Mouse (Mus musculus) adrenal gland, postnatal 10 days (tissue): ENCODE data around the gene Pms1. TPM values are rescaled to one million over a fixed set of nuclear protein-coding genes. Genes with fewer than 3 reads are reported as not detected.

Experiments
- DNase-seq: peaks from one replicate; pipeline ENCODE4 v3.0.0; 2021; ENCODE audit warnings: mixed read lengths
- total RNA-seq, 2 experiments: library from RNA; stranded (reverse); gene quantifications; 2 replicates each; pipeline ENCODE4 v1.2.3; 2021

Pms1 gene
- total RNA-seq, 2 experiments from 2014 or later, result 6.1 to 7.3 TPM

DNA sequence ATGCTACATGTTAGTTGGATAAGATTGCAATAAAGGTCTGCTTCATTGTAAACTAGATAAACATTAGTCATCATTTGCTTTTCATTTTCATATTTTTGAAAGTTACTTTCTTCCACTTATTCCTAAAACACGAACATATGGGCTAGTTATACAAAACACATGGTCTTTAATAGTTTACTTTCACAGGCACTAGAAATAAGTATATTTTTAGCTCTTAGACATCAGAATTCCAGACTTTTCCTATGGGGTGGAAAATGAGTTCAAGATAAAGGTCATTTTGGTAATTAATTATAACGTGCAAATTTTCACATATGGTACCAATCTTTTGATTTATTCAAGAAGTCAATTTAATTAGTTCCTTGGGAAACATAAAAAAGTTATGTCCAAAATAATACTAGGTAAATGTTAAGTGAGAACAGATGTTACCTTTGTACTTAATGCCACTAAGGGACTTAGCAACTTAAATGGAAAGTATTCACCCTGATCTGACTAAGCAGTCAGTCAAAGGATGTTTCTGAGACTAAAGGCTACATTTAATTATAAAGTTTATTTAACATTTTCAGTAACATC lies 95.1 kb downstream of the Pms1 start:
- no peak for DNase-seq

DNA sequence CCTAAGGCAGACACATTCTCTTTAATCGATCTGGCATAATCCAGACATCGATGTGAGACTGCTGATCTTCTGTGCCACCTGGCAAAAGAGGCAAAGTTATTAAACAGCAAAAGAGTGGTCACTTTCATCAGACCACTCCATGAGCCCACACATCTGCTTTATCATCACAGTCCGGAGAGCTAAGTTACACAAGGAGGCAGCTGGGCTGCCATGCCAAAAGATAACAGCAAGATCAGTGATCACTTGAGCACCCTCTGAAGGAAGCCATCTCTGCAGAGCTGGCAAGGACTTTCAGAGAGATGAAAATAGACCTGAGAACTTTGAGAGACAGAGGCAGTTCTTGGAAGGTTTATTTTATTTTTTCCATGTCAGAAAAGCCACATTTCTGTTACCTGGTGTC lies 102.3 kb downstream of the Pms1 start:
- no peak for DNase-seq

DNA sequence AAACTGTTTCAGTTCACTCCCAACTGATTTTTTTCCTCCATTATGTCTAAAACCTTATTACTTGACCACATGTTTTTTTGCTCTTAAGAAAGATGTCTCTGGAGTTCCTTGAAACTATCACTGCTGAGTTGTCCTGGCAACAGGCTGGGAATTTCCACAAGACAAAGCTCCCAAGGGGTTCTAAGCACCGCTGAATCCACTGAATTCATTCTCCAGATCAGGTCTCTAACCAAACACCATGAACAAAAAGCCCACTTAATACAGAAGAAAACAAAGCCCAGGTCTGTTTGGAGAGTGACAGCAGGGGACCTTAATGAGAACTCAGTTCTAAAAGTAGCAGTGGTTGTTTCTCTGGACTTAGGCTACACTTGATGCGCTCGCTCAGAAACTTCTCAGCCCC lies 105.6 kb downstream of the Pms1 start:
- DNase-seq, result no peak

DNA sequence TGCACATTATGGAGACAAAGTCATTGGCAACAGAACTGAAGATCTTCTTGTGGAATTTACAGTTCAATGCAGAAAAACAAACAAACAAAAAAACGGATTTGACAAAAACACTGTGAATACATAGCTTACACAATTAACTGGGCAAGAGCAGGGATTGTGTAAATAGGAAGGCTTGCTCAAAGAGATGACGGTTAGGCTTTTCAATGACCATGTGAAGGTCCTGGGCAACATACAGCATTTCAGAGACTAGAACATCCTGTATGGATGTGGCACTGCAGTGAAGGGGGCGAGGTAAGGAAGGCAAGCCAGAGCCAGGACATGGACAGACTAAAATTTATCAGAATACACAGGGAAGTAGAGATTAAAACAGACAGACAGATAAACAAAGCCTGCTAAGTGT lies 107.2 kb downstream of the Pms1 start:
- DNase-seq, result no peak

DNA sequence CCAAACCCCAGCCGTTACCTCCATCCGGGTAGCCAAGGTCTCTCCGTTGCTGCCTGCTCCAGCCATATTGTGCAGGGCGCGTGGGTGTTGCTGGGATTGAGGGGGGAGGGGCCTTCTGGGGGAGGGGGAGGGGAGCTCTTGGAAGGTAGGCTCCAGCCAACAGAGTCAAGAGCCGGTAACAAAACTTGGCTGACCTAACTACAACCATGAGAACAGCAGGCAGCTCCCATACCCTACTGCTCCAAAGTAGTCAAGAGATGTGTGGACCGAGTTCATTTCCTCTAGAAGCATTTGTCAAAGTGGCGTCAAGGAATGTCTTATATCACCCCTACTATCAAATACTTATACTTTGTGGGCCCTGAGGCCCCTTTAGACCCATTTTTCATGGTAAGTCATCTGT lies 109.3 kb downstream of the Pms1 start, which contains the start of gene 1700019A02Rik:
1700019A02Rik (minus strand) TSS at position 101 of the 400 bp plus-strand sequence.
- DNase-seq, result no peak

DNA sequence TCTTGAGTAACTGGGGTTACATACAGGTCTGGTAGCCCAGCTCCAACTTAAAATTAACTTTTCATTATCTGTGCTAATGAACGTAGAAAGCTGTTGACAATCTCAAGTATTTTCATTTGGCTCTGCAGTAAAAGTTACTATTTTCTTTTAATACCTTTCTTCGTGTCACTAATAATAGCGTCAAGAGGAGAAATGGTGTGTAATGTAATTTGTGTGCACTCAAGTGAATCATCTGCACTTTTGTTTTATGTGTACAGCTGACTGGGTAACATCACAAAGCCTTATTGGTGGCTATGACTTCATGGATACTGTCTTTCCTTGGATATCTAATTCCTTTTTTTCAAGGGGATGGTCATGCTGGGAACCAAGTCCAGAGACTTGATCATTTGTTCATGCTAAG lies 110.5 kb downstream of the Pms1 start:
- DNase-seq, result no peak

DNA sequence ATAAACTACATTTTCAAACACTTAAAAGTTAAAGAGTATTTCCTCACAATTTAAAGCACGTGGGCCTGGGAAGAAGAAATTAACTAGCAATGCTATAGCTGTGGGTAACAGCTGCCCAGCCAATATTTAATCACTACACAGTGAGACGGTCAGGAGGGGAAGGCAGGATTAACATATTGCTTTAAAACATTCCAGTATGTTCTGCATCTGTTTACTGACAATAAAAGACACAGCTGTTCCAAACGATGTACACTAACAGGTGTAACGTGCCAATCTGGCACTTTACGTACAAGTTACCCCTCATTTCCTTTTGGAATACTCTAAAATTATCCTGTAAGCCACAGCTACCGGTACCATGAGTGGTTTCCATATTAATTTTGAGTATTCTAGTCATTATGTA lies 139.1 kb downstream of the Pms1 start:
- no peak for DNase-seq

Other genes with a start within 250 kb of the Pms1 start
- gene Mstn, start 235.4 kb downstream of the Pms1 start, total RNA-seq, result 1 to 10 TPM in 1 of 2 experiments, under 1 TPM in 1; 0.63 to 2.5 TPM
- gene 1700019A02Rik, start 109.4 kb downstream of the Pms1 start, total RNA-seq, result not detected
- 10 to 100 TPM; 12.0 to 12.8 TPM for gene Ormdl1, start 77 bp upstream of the Pms1 start, total RNA-seq
- not detected for gene Gm28778, start 93 bp upstream of the Pms1 start, total RNA-seq
- gene Osgepl1, start 16.6 kb upstream of the Pms1 start, total RNA-seq, result 10 to 100 TPM; 17.5 to 20.6 TPM
- 1 to 10 TPM in 1 of 2 experiments, not detected in 1; 3.4 TPM for gene Asdurf, start 55.6 kb upstream of the Pms1 start, total RNA-seq
- gene Gm28551, start 55.6 kb upstream of the Pms1 start, total RNA-seq, result not detected
- gene Asnsd1, start 55.7 kb upstream of the Pms1 start, total RNA-seq, result 10 to 100 TPM; 32.2 to 37.5 TPM